Mouse (Mus musculus) erythroblast, embryonic 14.5 days (primary cell): ENCODE measurements around the gene Gpr150.

Experiments
- GATA1 ChIP-seq: IDR thresholded peaks from 2 replicates; pipeline ENCODE4 v1.6.1; 2012; ENCODE audit warnings: low read length, inconsistent platforms, mixed read lengths
- TAL1 ChIP-seq: IDR thresholded peaks from 3 replicates; pipeline ENCODE4 v1.6.1; 2012; ENCODE audit warnings: low read length, inconsistent platforms, mixed read lengths

- TF ChIP-seq GATA1 = no peak
- no peak for TF ChIP-seq TAL1
These were observed 7.7 kb upstream of the Gpr150 start for GRCm38 (mm10) chr13:76064363-76064945.
